8 mouse cellular contexts compared by ENCODE assay signal in genomic region chr6:38662714-38663615, GRCm38 (mm10). TPM values are rescaled to one million over a fixed set of nuclear protein-coding genes. Genes with fewer than 3 reads are reported as not detected.
DNase-seq lines count a peak whose midpoint lies in the region; ATAC-seq lines count a peak whose summit lies in the region.

Gene Clec2l, plus strand, starts transcription at chr6:38663069.

- peak; percentile 58; the same call in 1 of the 2 replicates for ATAC-seq in limb, embryonic 12.5 days (ENCODE audit: insufficient number of reproducible peaks, insufficient read depth, low FRiP score, low TSS enrichment, low read depth)
- ATAC-seq in neural tube, embryonic 12.5 days (ENCODE audit: low FRiP score, low read depth): peak; percentile 85
- ATAC-seq in monocyte, adult 5-6 weeks (replicated peaks; ENCODE audit: insufficient number of reproducible peaks, low FRiP score, low TSS enrichment, poor library complexity, severe bottlenecking): no peak

- H3K4me1 ChIP-seq in heart, embryonic 10.5 days: peaks cover 20% of the 10 kb centered on the region
- peaks cover 22% of the 10 kb centered on the region for H3K4me1 ChIP-seq in forebrain, embryonic 10.5 days
- H3K4me1 ChIP-seq in limb, embryonic 12.5 days (replicated peaks): no peaks in the 10 kb centered on the region; the same call in 1 of the 2 replicates
- H3K4me1 ChIP-seq in neural tube, embryonic 12.5 days: peaks cover 7% of the 10 kb centered on the region; the same call in 1 of the 2 replicates

- peak within 1 kb of the TSS; percentile 88 for H3K4me2 ChIP-seq in limb, embryonic 12.5 days
- peak within 1 kb of the TSS; percentile 77 for H3K4me2 ChIP-seq in neural tube, embryonic 12.5 days (replicated peaks)

- intact Hi-C loops in heart, postnatal 25 days (cut with DNase I): no loop called here

- H3K9me3 ChIP-seq in heart, embryonic 10.5 days: no peaks in the 10 kb centered on the region
- H3K9me3 ChIP-seq in forebrain, embryonic 10.5 days: no peaks in the 10 kb centered on the region
- H3K9me3 ChIP-seq in limb, embryonic 12.5 days: no peaks in the 10 kb centered on the region
- no peaks in the 10 kb centered on the region for H3K9me3 ChIP-seq in neural tube, embryonic 12.5 days

- no peaks in the 10 kb centered on the region for H3K36me3 ChIP-seq in heart, embryonic 10.5 days
- no peaks in the 10 kb centered on the region for H3K36me3 ChIP-seq in forebrain, embryonic 10.5 days (replicated peaks)
- no peaks in the 10 kb centered on the region for H3K36me3 ChIP-seq in limb, embryonic 12.5 days
- H3K36me3 ChIP-seq in neural tube, embryonic 12.5 days: no peaks in the 10 kb centered on the region

- peak within 1 kb of the TSS; percentile 73 for H3K9ac ChIP-seq in limb, embryonic 12.5 days (replicated peaks)
- peak within 1 kb of the TSS; percentile 68 for H3K9ac ChIP-seq in neural tube, embryonic 12.5 days

- no peak for DNase-seq in heart, embryonic 10.5 days (ENCODE audit: low spot score)
- no peak for DNase-seq in heart, postnatal 25 days (ENCODE audit: low spot score)
- DNase-seq in brain, adult 2 months (ENCODE audit: low read depth, low spot score): peak; percentile 80
- peak; percentile 37 for DNase-seq in forebrain, embryonic 10.5 days (ENCODE audit: extremely low spot score, low spot score)
- peak; percentile 50 for DNase-seq in induced T-regulatory cell, adult 2 months (ENCODE audit: low read depth)

- peaks cover 83% of the 10 kb centered on the region for H3K27me3 ChIP-seq in heart, embryonic 10.5 days (ENCODE audit: insufficient read depth, poor library complexity, severe bottlenecking)
- H3K27me3 ChIP-seq in forebrain, embryonic 10.5 days (ENCODE audit: poor library complexity, severe bottlenecking): peaks cover 61% of the 10 kb centered on the region
- H3K27me3 ChIP-seq in limb, embryonic 12.5 days: peaks cover 41% of the 10 kb centered on the region
- H3K27me3 ChIP-seq in neural tube, embryonic 12.5 days (replicated peaks): peaks cover 25% of the 10 kb centered on the region

- H3K27ac ChIP-seq in heart, embryonic 10.5 days: peak within 1 kb of the TSS; percentile 69
- H3K27ac ChIP-seq in forebrain, embryonic 10.5 days: peak within 1 kb of the TSS; percentile 76
- no peak within 1 kb of the TSS for H3K27ac ChIP-seq in limb, embryonic 12.5 days
- no peak within 1 kb of the TSS for H3K27ac ChIP-seq in neural tube, embryonic 12.5 days

- H3K4me3 ChIP-seq in heart, embryonic 10.5 days: peak within 1 kb of the TSS; percentile 75
- peak within 1 kb of the TSS; percentile 66 for H3K4me3 ChIP-seq in forebrain, embryonic 10.5 days
- peak within 1 kb of the TSS; percentile 66 for H3K4me3 ChIP-seq in limb, embryonic 12.5 days (replicated peaks)
- peak within 1 kb of the TSS; percentile 60 for H3K4me3 ChIP-seq in neural tube, embryonic 12.5 days

- 3% methylated on average over 81 of the region's 84 CpGs for WGBS in heart, embryonic 10.5 days
- under 1% methylated on average over 84 of the region's 84 CpGs for WGBS in forebrain, embryonic 10.5 days
- under 1% methylated on average over 69 of the region's 84 CpGs for WGBS in limb, embryonic 12.5 days
- 1% methylated on average over 73 of the region's 84 CpGs for WGBS in neural tube, embryonic 12.5 days

RNA-seq across cellular contexts. Expression of gene Clec2l, which starts in this region (rescaled TPM):
- polyA plus RNA-seq in heart, embryonic 10.5 days (2016; fragmentation: Nextera tagmentation; extraction: Ambion mirVana): 0.50 and 1.5 TPM in 2 replicates
- total RNA-seq in heart, postnatal 25 days (2021): 1 to 10 TPM; 1.6 to 1.7 TPM
- polyA plus RNA-seq in forebrain, embryonic 10.5 days (2016; fragmentation: Nextera tagmentation; extraction: Ambion mirVana): 0.26 and 0.74 TPM in 2 replicates
- polyA plus RNA-seq in limb, embryonic 12.5 days (2016; fragmentation: Nextera tagmentation; extraction: Ambion mirVana): 1.9 and 2.8 TPM in 2 replicates
- 7.3 and 7.8 TPM in 2 replicates for polyA plus RNA-seq in neural tube, embryonic 12.5 days (2016; fragmentation: Nextera tagmentation; extraction: Ambion mirVana)
- total RNA-seq in monocyte, adult 5-6 weeks (2017): not detected in 3 replicates

Comparison
In these comparisons a context has a peak if more than half of its experiments do, and no peak if none do; other contexts are left out.
1. Peak in DNase-seq, H3K4me3 ChIP-seq and H3K27ac ChIP-seq in forebrain, embryonic 10.5 days; RNA of the gene not detected or under 1 TPM.
2. DNase-seq: peak in brain, adult 2 months (single experiment) and induced T-regulatory cell, adult 2 months (single experiment); none in heart, embryonic 10.5 days (single experiment) and heart, postnatal 25 days (single experiment).
3. Peak in every context shown above with its lines, with median percentiles within 50 percentile points of each other: H3K4me3 ChIP-seq.